Mouse (Mus musculus): ENCODE data around the gene Ccdc102a. TPM values are rescaled to one million over a fixed set of nuclear protein-coding genes. Genes with fewer than 3 reads are reported as not detected.

Gene Ccdc102a
- polyA plus RNA-seq, 2 experiments, result 52.9 to 60.7 TPM

DNA sequence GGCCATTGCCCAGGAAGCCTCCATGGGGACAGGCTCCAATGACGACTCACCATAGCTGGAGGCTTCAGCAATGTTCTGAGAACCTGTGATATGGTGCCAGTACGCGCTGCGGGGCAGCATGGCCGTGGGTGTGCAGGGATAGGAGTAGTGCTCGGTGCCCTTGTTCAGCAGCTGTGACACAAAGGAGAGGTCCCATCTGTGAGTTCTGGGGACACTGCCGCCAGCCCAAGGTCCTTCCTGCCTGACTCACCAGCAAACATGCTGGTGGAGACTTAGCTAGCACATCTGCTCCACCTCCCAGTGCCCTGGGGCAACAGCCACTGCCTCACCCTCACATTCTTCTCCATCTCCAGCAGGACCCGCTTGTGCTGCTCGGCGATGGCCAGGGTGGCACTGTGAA lies 52.6 kb downstream of the Ccdc102a start:
- Histone ChIP-seq H3K4me3 (replicated peaks; ENCODE audit: low read length) (no peak overlapping the region), H3K27ac (replicated peaks; ENCODE audit: low read depth, low read length) (no peak overlapping the region), H3K4me2 (replicated peaks; ENCODE audit: low read depth, low read length, severe bottlenecking) (no peak overlapping the region), H3K9me3 (ENCODE audit: control insufficient read depth, low read length) (no peaks in the 10 kb centered on the region), H3K9ac (ENCODE audit: low read depth, low read length, severe bottlenecking) (no peak overlapping the region), H3K27me3 (ENCODE audit: control insufficient read depth, insufficient read depth, low read length) (no peaks in the 10 kb centered on the region), H3K36me3 (ENCODE audit: control insufficient read depth, insufficient read depth, low read length) (peaks cover 64% of the 10 kb centered on the region), H3K4me1 (ENCODE audit: control insufficient read depth, insufficient read depth, low read length) (peaks cover 8% of the 10 kb centered on the region; the same call in 1 of the 2 replicates)
- 74% methylated on average over 10 of the region's 10 CpGs for WGBS
- no peak for ATAC-seq (ENCODE audit: low FRiP score, low read depth)
- no peak for DNase-seq (ENCODE audit: low spot score)
- no peak for TF ChIP-seq POLR2A (IDR thresholded peaks at IDR 0.05; ENCODE audit: borderline replicate concordance, extremely low read depth, insufficient read depth, insufficient read length)

DNA sequence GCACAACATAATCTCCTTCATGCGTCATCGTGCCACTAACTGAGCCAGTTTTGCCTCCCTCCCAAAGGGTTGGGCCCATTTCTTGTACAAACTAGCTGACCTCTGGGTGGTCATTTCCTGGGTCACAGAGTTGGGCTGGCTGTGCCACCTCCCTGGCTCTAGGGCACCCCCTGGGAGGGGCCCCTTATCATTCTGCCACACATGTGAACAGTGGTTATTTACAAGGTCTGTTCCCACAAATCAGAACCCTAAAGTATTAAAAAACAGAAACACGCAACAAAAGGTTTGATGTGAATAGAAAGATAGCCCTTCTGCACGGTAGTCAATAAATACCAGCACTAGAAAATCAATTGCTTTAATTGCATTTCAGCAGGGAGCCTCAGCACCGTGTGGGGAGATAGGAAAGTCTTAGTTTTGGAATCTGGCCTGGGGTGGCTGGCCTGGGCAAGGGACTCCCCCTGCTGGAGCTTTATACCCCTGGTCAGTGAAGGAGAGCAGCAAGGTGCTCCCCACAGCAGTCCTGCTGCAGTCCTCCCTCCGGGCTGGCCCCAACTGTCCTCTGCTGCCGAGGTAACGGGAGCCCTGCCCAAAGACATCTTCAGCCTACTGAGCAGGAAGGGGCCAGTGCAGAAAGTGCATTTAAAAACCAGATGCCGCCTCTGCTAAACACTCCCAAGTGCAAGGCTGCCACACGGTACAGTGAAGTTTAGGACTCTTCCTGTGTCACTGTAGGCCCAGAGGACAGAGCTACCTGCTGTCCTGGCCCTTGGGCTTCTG lies 53.8 kb downstream of the Ccdc102a start:
- Histone ChIP-seq H3K27ac (replicated peaks; ENCODE audit: low read depth, low read length) (no peak overlapping the region), H3K4me2 (replicated peaks; ENCODE audit: low read depth, low read length, severe bottlenecking) (no peak overlapping the region), H3K9ac (ENCODE audit: low read depth, low read length, severe bottlenecking) (no peak overlapping the region), H3K36me3 (ENCODE audit: control insufficient read depth, insufficient read depth, low read length) (peaks cover 69% of the 10 kb centered on the region), H3K4me1 (ENCODE audit: control insufficient read depth, insufficient read depth, low read length) (no peaks in the 10 kb centered on the region), H3K27me3 (ENCODE audit: control insufficient read depth, insufficient read depth, low read length) (no peaks in the 10 kb centered on the region), H3K9me3 (ENCODE audit: control insufficient read depth, low read length) (no peaks in the 10 kb centered on the region), H3K4me3 (replicated peaks; ENCODE audit: low read length) (no peak overlapping the region)
- DNase-seq (ENCODE audit: low spot score) (no peak), ATAC-seq (ENCODE audit: low FRiP score, low read depth) (no peak)
- 68% methylated on average over 10 of the region's 10 CpGs for WGBS
- TF ChIP-seq POLR2A (IDR thresholded peaks at IDR 0.05; ENCODE audit: borderline replicate concordance, extremely low read depth, insufficient read depth, insufficient read length), result no peak

DNA sequence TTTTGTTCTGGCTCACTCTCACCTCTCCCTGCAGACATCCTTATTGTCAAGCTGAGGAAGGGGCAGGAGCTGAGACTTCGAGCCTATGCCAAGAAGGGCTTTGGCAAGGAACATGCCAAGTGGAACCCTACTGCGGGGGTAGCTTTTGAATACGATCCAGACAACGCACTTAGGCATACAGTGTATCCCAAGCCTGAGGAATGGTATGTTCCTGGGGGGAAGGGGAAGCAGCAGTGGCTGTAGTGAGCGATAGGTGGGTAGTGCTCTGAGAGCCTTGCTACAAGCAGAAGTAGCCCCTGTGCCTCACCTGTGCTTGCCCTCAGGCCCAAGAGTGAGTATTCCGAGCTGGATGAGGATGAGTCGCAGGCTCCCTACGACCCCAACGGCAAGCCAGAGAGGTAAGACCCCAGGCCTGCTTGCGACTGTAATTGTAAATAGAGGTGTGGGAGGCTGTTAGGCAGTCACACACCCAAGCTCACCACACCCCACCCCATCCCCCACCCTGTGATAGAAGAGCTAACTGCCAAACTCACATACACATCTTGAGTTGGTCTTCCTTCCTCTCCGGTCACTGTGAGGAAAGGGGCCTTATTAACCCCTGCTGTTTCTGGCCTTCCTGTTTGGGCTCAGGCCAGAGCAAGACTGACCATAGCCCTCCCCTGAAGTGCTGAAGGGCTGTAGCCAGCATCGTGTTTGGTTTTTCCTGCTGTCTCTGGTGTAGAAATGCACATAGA lies 55.2 kb downstream of the Ccdc102a start:
- Histone ChIP-seq H3K9ac (ENCODE audit: low read depth, low read length, severe bottlenecking) (no peak overlapping the region), H3K4me2 (replicated peaks; ENCODE audit: low read depth, low read length, severe bottlenecking) (no peak overlapping the region), H3K36me3 (ENCODE audit: control insufficient read depth, insufficient read depth, low read length) (peaks cover 72% of the 10 kb centered on the region), H3K27ac (replicated peaks; ENCODE audit: low read depth, low read length) (no peak overlapping the region), H3K27me3 (ENCODE audit: control insufficient read depth, insufficient read depth, low read length) (no peaks in the 10 kb centered on the region), H3K9me3 (ENCODE audit: control insufficient read depth, low read length) (no peaks in the 10 kb centered on the region), H3K4me3 (replicated peaks; ENCODE audit: low read length) (no peak overlapping the region), H3K4me1 (ENCODE audit: control insufficient read depth, insufficient read depth, low read length) (peaks cover 4% of the 10 kb centered on the region; the same call in 1 of the 2 replicates)
- 81% methylated on average over 12 of the region's 12 CpGs for WGBS
- no peak for TF ChIP-seq POLR2A (IDR thresholded peaks at IDR 0.05; ENCODE audit: borderline replicate concordance, extremely low read depth, insufficient read depth, insufficient read length)
- DNase-seq (ENCODE audit: low spot score), result no peak
- no peak for ATAC-seq (ENCODE audit: low FRiP score, low read depth)

DNA sequence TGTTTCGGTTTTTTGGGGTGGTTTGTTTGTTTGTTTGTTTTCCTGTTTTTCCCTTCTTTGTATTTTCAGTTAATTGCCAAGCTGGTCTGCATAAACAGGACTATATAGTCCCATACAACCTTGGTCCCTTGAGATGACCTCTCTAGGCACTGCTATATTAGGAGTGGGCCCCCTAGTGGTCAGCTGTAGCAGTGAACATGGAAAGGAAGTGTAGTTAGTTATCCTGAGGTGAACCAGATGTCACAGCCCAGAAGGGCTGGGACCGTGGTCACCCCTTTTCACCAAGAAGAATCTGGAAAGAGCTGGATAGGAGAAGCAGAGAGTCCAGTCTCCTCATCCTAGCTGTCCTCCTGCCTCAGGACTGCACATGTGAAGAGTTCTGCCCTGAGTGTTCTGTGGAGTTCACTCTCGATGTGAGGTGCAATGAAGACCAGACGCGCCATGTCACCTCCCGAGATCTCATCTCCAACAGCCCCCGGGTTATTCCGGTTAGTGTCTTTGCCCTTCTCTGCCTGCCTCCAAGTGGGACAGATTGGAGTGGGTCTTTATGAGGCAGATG lies 56.5 kb downstream of the Ccdc102a start:
- Histone ChIP-seq H3K9ac (ENCODE audit: low read depth, low read length, severe bottlenecking) (no peak overlapping the region), H3K4me2 (replicated peaks; ENCODE audit: low read depth, low read length, severe bottlenecking) (no peak overlapping the region), H3K27me3 (ENCODE audit: control insufficient read depth, insufficient read depth, low read length) (no peaks in the 10 kb centered on the region), H3K4me1 (ENCODE audit: control insufficient read depth, insufficient read depth, low read length) (peaks cover 4% of the 10 kb centered on the region; the same call in 1 of the 2 replicates), H3K36me3 (ENCODE audit: control insufficient read depth, insufficient read depth, low read length) (peaks cover 64% of the 10 kb centered on the region), H3K27ac (replicated peaks; ENCODE audit: low read depth, low read length) (no peak overlapping the region), H3K4me3 (replicated peaks; ENCODE audit: low read length) (no peak overlapping the region), H3K9me3 (ENCODE audit: control insufficient read depth, low read length) (no peaks in the 10 kb centered on the region)
- TF ChIP-seq POLR2A (IDR thresholded peaks at IDR 0.05; ENCODE audit: borderline replicate concordance, extremely low read depth, insufficient read depth, insufficient read length), result no peak
- peak; percentile 81 for DNase-seq (ENCODE audit: low spot score)
- WGBS, result 72% methylated on average over 8 of the region's 8 CpGs
- no peak for ATAC-seq (ENCODE audit: low FRiP score, low read depth)

Measured in limb, embryonic 14.5 days (tissue).